Mouse (Mus musculus) spleen, embryonic (tissue): ENCODE data around the gene Ncan.

Experiments
- CTCF ChIA-PET: fragments of 350-600 bp; sonication (Branson Sonifier 250); formaldehyde crosslinking; loops from one replicate; lab custom pipeline; 2022; lab: Charles Lee

Ncan gene

GRCm38 (mm10) chr8:70120667-70121066 is at the start of gene Ncan:
Gene Ncan, minus strand, starts transcription at chr8:70120873.
- CTCF ChIA-PET, result no interaction called here

- CTCF ChIA-PET, result no interaction called here
These were observed 49.4 kb upstream of the Ncan start for GRCm38 (mm10) chr8:70170116-70170515.

- CTCF ChIA-PET, result interaction anchor here (0.7 to 0.9 kb wide), 2 partner anchors 12 to 62 kb away, joined by 3 read pairs; no protein-coding TSS in a partner anchor
These were observed 45.9 kb upstream of the Ncan start for GRCm38 (mm10) chr8:70166504-70167110.

GRCm38 (mm10) chr8:70163316-70163715 is 42.6 kb upstream of the Ncan start:
- CTCF ChIA-PET, result no interaction called here

GRCm38 (mm10) chr8:70160015-70160414 is 39.3 kb upstream of the Ncan start:
- CTCF ChIA-PET, result no interaction called here

GRCm38 (mm10) chr8:70159211-70159610 is 38.5 kb upstream of the Ncan start:
- CTCF ChIA-PET, result interaction anchor here (0.7 to 1.0 kb wide), 2 partner anchors 18 to 90 kb away, joined by 3 to 4 read pairs; no protein-coding TSS in a partner anchor

- CTCF ChIA-PET, result interaction anchor here (0.6 kb wide), 1 partner anchor 161 kb away, joined by 3 read pairs; no protein-coding TSS in a partner anchor
These were observed 37.6 kb upstream of the Ncan start for GRCm38 (mm10) chr8:70158069-70158853.

- CTCF ChIA-PET, result no interaction called here
These were observed 36.6 kb upstream of the Ncan start for GRCm38 (mm10) chr8:70157240-70157800.

GRCm38 (mm10) chr8:70152537-70153257 is 32.0 kb upstream of the Ncan start:
- CTCF ChIA-PET, result no interaction called here

- CTCF ChIA-PET, result no interaction called here
These were observed 29.5 kb upstream of the Ncan start for GRCm38 (mm10) chr8:70150158-70150557.

GRCm38 (mm10) chr8:70147678-70148607 is 27.3 kb upstream of the Ncan start:
- CTCF ChIA-PET, result no interaction called here

GRCm38 (mm10) chr8:70139981-70140380 is 19.3 kb upstream of the Ncan start:
- CTCF ChIA-PET, result interaction anchor here (0.5 to 0.7 kb wide), 2 partner anchors 33 to 1354 kb away, joined by 5 to 14 read pairs; no protein-coding TSS in a partner anchor

- CTCF ChIA-PET, result no interaction called here
These were observed 18.6 kb upstream of the Ncan start, which contains the start of the genes Rfxank, Borcs8 and Mef2b for GRCm38 (mm10) chr8:70139026-70139857. Gene Rfxank, minus strand, starts transcription at chr8:70139154. Gene Borcs8, plus strand, starts transcription at chr8:70139499. Gene Mef2b, plus strand, starts transcription at chr8:70139711.

- CTCF ChIA-PET, result no interaction called here
These were observed 17.2 kb upstream of the Ncan start for GRCm38 (mm10) chr8:70137890-70138289.

- CTCF ChIA-PET, result no interaction called here
These were observed 15.9 kb upstream of the Ncan start for GRCm38 (mm10) chr8:70136591-70136990.

GRCm38 (mm10) chr8:70134931-70135330 is 14.3 kb upstream of the Ncan start:
- CTCF ChIA-PET, result no interaction called here

- CTCF ChIA-PET, result no interaction called here
These were observed 13.4 kb upstream of the Ncan start for GRCm38 (mm10) chr8:70134086-70134485.

GRCm38 (mm10) chr8:70131166-70131883 is 10.7 kb upstream of the Ncan start, which contains the start of gene Nr2c2ap:
Gene Nr2c2ap, plus strand, starts transcription at chr8:70131333.
- CTCF ChIA-PET, result no interaction called here

GRCm38 (mm10) chr8:70130066-70130465 is 9.4 kb upstream of the Ncan start:
- CTCF ChIA-PET, result no interaction called here
